Mouse (Mus musculus) spleen, adult 12 weeks (tissue): Measurements from ENCODE around the gene Rgs10.

ENCODE experiments used
- DNase-seq: peaks from one replicate; pipeline ENCODE4 v3.0.0; 2022; ENCODE audit warnings: low spot score

Rgs10 gene

GRCm38 (mm10) chr7:128410708-128411413 is 7.7 kb downstream of the Rgs10 start:
- DNase-seq, result no peak

- no peak for DNase-seq
These were observed 10.3 kb downstream of the Rgs10 start for GRCm38 (mm10) chr7:128408265-128408664.

- DNase-seq, result no peak
These were observed 14.6 kb downstream of the Rgs10 start for GRCm38 (mm10) chr7:128403988-128404387.

GRCm38 (mm10) chr7:128403586-128403985 is 15.0 kb downstream of the Rgs10 start:
- DNase-seq, result no peak

- DNase-seq, result no peak
These were observed 15.4 kb downstream of the Rgs10 start for GRCm38 (mm10) chr7:128403128-128403527.

- no peak for DNase-seq
These were observed 16.0 kb downstream of the Rgs10 start for GRCm38 (mm10) chr7:128402577-128402976.

GRCm38 (mm10) chr7:128398664-128399063 is 19.9 kb downstream of the Rgs10 start:
- DNase-seq, result no peak

- no peak for DNase-seq
These were observed 21.5 kb downstream of the Rgs10 start for GRCm38 (mm10) chr7:128397066-128397465.

- no peak for DNase-seq
These were observed 24.8 kb downstream of the Rgs10 start for GRCm38 (mm10) chr7:128393756-128394155.

- DNase-seq, result no peak
These were observed 25.6 kb downstream of the Rgs10 start for GRCm38 (mm10) chr7:128392972-128393314.

- no peak for DNase-seq
These were observed 26.2 kb downstream of the Rgs10 start for GRCm38 (mm10) chr7:128392071-128392971.

- DNase-seq, result no peak
These were observed 27.1 kb downstream of the Rgs10 start for GRCm38 (mm10) chr7:128391267-128392057.

GRCm38 (mm10) chr7:128388968-128389367 is 29.6 kb downstream of the Rgs10 start:
- DNase-seq, result no peak

GRCm38 (mm10) chr7:128383726-128384463 is 34.7 kb downstream of the Rgs10 start:
- DNase-seq, result peak; percentile 32

GRCm38 (mm10) chr7:128383189-128383725 is 35.3 kb downstream of the Rgs10 start:
- no peak for DNase-seq

GRCm38 (mm10) chr7:128382527-128382860 is 36.1 kb downstream of the Rgs10 start:
- no peak for DNase-seq

GRCm38 (mm10) chr7:128381811-128382526 is 36.6 kb downstream of the Rgs10 start:
- DNase-seq, result no peak

- no peak for DNase-seq
These were observed 37.6 kb downstream of the Rgs10 start for GRCm38 (mm10) chr7:128381001-128381400.

GRCm38 (mm10) chr7:128379162-128379805 is 39.3 kb downstream of the Rgs10 start:
- no peak for DNase-seq

- DNase-seq, result no peak
These were observed 42.3 kb downstream of the Rgs10 start for GRCm38 (mm10) chr7:128376206-128376701.
